14 mouse cellular contexts compared by ENCODE assay signal in the genomic region with DNA sequence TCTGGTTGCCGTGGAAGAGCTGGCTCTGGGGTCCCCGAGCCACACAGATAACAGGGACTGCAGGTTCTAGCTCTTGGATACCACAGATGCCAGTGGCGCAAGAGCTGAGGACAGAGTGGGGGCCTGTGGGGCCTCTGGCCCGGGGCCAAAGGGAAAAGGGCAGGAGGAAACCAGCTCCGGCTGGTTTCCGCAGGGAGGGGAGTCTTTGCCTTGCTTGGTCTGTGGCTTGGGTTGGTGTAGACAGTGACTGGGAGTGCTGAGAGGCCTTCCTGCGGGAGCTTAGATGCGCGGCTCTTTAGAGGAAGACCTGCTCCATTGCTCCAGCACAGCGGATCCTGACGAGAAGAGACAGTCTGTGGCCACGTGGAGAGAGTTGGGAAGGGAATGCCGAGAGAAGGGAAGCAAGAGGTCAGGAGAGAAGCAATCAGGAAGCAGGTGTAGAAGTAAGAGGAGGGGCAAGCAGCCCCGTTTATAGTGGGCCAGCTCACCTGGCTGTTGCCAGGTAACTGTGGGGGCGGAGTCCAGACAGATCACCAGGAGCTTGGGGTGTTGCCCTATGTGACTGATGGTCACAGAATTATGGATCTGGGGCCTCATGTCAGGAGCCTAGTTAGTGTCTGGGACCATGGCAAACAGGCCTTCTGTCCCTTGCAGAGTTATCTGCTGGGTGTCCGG. TPM values are rescaled to one million over a fixed set of nuclear protein-coding genes. Genes with fewer than 3 reads are reported as not detected.
DNase-seq lines count a peak whose midpoint lies in the region; ATAC-seq lines count a peak whose summit lies in the region.
"Had no signal": no experiment of that assay in that cellular context is flagged by ENCODE, and none has a peak within 500 bp of the region (broad histone marks: within the 10 kb centered on the region; RNA-seq: fewer than 3 reads in every experiment).

No protein-coding gene starts in this region.

- DNase-seq in heart, postnatal 36 days: no peak
- DNase-seq in kidney, adult 8-10 months: peak; percentile 3 to 12
- no peak for DNase-seq in gastrocnemius, postnatal 36 days
- no peak for DNase-seq in layer of hippocampus, postnatal 10 days (ENCODE audit: low spot score in 2 of 2)
- DNase-seq: adrenal gland, postnatal 25 days; cerebellum, adult 2 months; thymus, postnatal 14 days had no signal

- H3K9ac ChIP-seq in heart, embryonic 15.5 days: no peak overlapping the region
- no peak overlapping the region for H3K9ac ChIP-seq in midbrain, embryonic 15.5 days
- H3K9ac ChIP-seq in midbrain, embryonic 13.5 days (replicated peaks): no peak overlapping the region
- H3K9ac ChIP-seq in stomach, embryonic 16.5 days (ENCODE audit: low read length): no peak overlapping the region
- H3K9ac ChIP-seq: forebrain, embryonic 13.5 days; limb, embryonic 15.5 days had no signal

- intact Hi-C loops in heart, postnatal 36 days (cut with DNase I): no loop called here
- intact Hi-C loops in gastrocnemius, postnatal 36 days (cut with DNase I): loop anchor here (10.0 kb wide), 1 partner anchor 510 kb away; no protein-coding TSS in a partner anchor

- H3K4me1 ChIP-seq in heart, embryonic 15.5 days (replicated peaks): peaks cover 18% of the 10 kb centered on the region
- no peaks in the 10 kb centered on the region for H3K4me1 ChIP-seq in midbrain, embryonic 15.5 days
- H3K4me1 ChIP-seq in midbrain, embryonic 13.5 days (replicated peaks): no peaks in the 10 kb centered on the region
- peaks cover 5% of the 10 kb centered on the region; the same call in 1 of the 2 replicates for H3K4me1 ChIP-seq in stomach, embryonic 16.5 days (ENCODE audit: control insufficient read depth, insufficient read depth, low read length)
- H3K4me1 ChIP-seq: forebrain, embryonic 13.5 days; limb, embryonic 15.5 days had no signal

- H3K4me2 ChIP-seq in heart, embryonic 15.5 days: no peak overlapping the region
- H3K4me2 ChIP-seq in midbrain, embryonic 15.5 days: no peak overlapping the region
- H3K4me2 ChIP-seq in midbrain, embryonic 13.5 days (replicated peaks): no peak overlapping the region
- H3K4me2 ChIP-seq in stomach, embryonic 16.5 days (ENCODE audit: low read depth, low read length): no peak overlapping the region
- H3K4me2 ChIP-seq: forebrain, embryonic 13.5 days; limb, embryonic 15.5 days had no signal

- WGBS in heart, embryonic 15.5 days: 45% methylated on average over 16 of the region's 16 CpGs
- 68% methylated on average over 16 of the region's 16 CpGs for WGBS in midbrain, embryonic 15.5 days
- WGBS in midbrain, embryonic 13.5 days: 79% methylated on average over 16 of the region's 16 CpGs
- WGBS in stomach, embryonic 16.5 days: 52% methylated on average over 16 of the region's 16 CpGs

- H3K4me3 ChIP-seq in heart, embryonic 15.5 days: no peak overlapping the region
- H3K4me3 ChIP-seq in midbrain, embryonic 15.5 days: no peak overlapping the region
- no peak overlapping the region for H3K4me3 ChIP-seq in midbrain, embryonic 13.5 days (replicated peaks)
- no peak overlapping the region for H3K4me3 ChIP-seq in stomach, embryonic 16.5 days (replicated peaks; ENCODE audit: low read length)
- H3K4me3 ChIP-seq: forebrain, embryonic 13.5 days; limb, embryonic 15.5 days; myocyte had no signal

- peaks cover 23% of the 10 kb centered on the region for H3K36me3 ChIP-seq in heart, embryonic 15.5 days
- H3K36me3 ChIP-seq in midbrain, embryonic 15.5 days (replicated peaks): peaks cover 26% of the 10 kb centered on the region; the same call in 1 of the 2 replicates
- H3K36me3 ChIP-seq in midbrain, embryonic 13.5 days: peaks cover 51% of the 10 kb centered on the region
- H3K36me3 ChIP-seq in stomach, embryonic 16.5 days (ENCODE audit: control insufficient read depth, insufficient read depth, low read length): peaks cover 17% of the 10 kb centered on the region; the same call in 1 of the 2 replicates

- H3K27ac ChIP-seq in heart, embryonic 15.5 days: no peak overlapping the region
- no peak overlapping the region for H3K27ac ChIP-seq in midbrain, embryonic 15.5 days
- no peak overlapping the region for H3K27ac ChIP-seq in midbrain, embryonic 13.5 days
- H3K27ac ChIP-seq in stomach, embryonic 16.5 days (ENCODE audit: low read length): no peak overlapping the region
- H3K27ac ChIP-seq: forebrain, embryonic 13.5 days; limb, embryonic 15.5 days had no signal

- H3K27me3 ChIP-seq in heart, embryonic 15.5 days: no peaks in the 10 kb centered on the region
- H3K27me3 ChIP-seq in midbrain, embryonic 15.5 days (replicated peaks): no peaks in the 10 kb centered on the region
- no peaks in the 10 kb centered on the region for H3K27me3 ChIP-seq in midbrain, embryonic 13.5 days
- H3K27me3 ChIP-seq in stomach, embryonic 16.5 days (ENCODE audit: control insufficient read depth, insufficient read depth, low read length): no peaks in the 10 kb centered on the region
- H3K27me3 ChIP-seq: forebrain, embryonic 13.5 days; limb, embryonic 15.5 days had no signal

- H3K9me3 ChIP-seq in heart, embryonic 15.5 days (replicated peaks): no peaks in the 10 kb centered on the region
- H3K9me3 ChIP-seq in midbrain, embryonic 15.5 days: no peaks in the 10 kb centered on the region
- H3K9me3 ChIP-seq in midbrain, embryonic 13.5 days: 0 out of 2 replicates have a peak, but pooled peaks cover 3% of the 10 kb centered on the region
- peaks cover 8% of the 10 kb centered on the region; the same call in 1 of the 2 replicates for H3K9me3 ChIP-seq in stomach, embryonic 16.5 days (replicated peaks; ENCODE audit: control insufficient read depth, low read length)
- H3K9me3 ChIP-seq: forebrain, embryonic 13.5 days; limb, embryonic 15.5 days had no signal

- peak; percentile 35; the same call in 1 of the 2 replicates for ATAC-seq in heart, embryonic 15.5 days (replicated peaks; ENCODE audit: insufficient number of reproducible peaks, insufficient read depth, low FRiP score, low read depth)
- ATAC-seq in midbrain, embryonic 15.5 days (replicated peaks): 0 out of 2 replicates have a peak, but pooled peaks have one; percentile 17
- no peak for ATAC-seq in midbrain, embryonic 13.5 days
- ATAC-seq in stomach, embryonic 16.5 days (ENCODE audit: insufficient read depth, low FRiP score): peak; percentile 51
- ATAC-seq: forebrain, embryonic 13.5 days had no signal

RNA-seq across cellular contexts. Expression of a gene that starts 15.6 kb away (rescaled TPM):
- polyA plus RNA-seq in heart, embryonic 15.5 days (2015; fragmentation: Nextera tagmentation; extraction: Ambion mirVana): 8.5 and 8.8 TPM in 2 replicates
- 10 to 100 TPM; 98.3 to 99.6 TPM for total RNA-seq in heart, postnatal 36 days (2021)
- polyA plus RNA-seq in midbrain, embryonic 15.5 days (2015; fragmentation: Nextera tagmentation; extraction: Ambion mirVana): 2.3 and 2.4 TPM in 2 replicates
- 1.1 and 1.5 TPM in 2 replicates for polyA plus RNA-seq in midbrain, embryonic 13.5 days (2015; fragmentation: Nextera tagmentation; extraction: Ambion mirVana)
- 0.99 and 1.4 TPM in 2 replicates for polyA plus RNA-seq in stomach, embryonic 16.5 days (2015; fragmentation: Nextera tagmentation; extraction: Ambion mirVana)
- total RNA-seq in gastrocnemius, postnatal 36 days (2021): 10 to 100 TPM; 93.5 to 99.5 TPM
- total RNA-seq in layer of hippocampus, postnatal 10 days (2021): 10 to 100 TPM; 17.9 to 18.4 TPM

RNA-seq across cellular contexts. Expression of a gene that starts 51.5 kb away (rescaled TPM):
- polyA plus RNA-seq in heart, embryonic 15.5 days (2015; fragmentation: Nextera tagmentation; extraction: Ambion mirVana): 30.8 and 37.9 TPM in 2 replicates
- 10 to 100 TPM; 83.4 to 86.4 TPM for total RNA-seq in heart, postnatal 36 days (2021)
- polyA plus RNA-seq in midbrain, embryonic 15.5 days (2015; fragmentation: Nextera tagmentation; extraction: Ambion mirVana): 43.3 and 46.7 TPM in 2 replicates
- polyA plus RNA-seq in midbrain, embryonic 13.5 days (2015; fragmentation: Nextera tagmentation; extraction: Ambion mirVana): 31.4 and 37.7 TPM in 2 replicates
- 46.5 and 47.2 TPM in 2 replicates for polyA plus RNA-seq in stomach, embryonic 16.5 days (2015; fragmentation: Nextera tagmentation; extraction: Ambion mirVana)
- 10 to 100 TPM; 54.5 to 66.7 TPM for total RNA-seq in gastrocnemius, postnatal 36 days (2021)
- total RNA-seq in layer of hippocampus, postnatal 10 days (2021): 100 to 1,000 TPM; 109 to 113 TPM

RNA-seq across cellular contexts. Expression of a gene that starts 54.9 kb away (rescaled TPM):
- 0.16 TPM in 1 of 2 replicates, not detected in the other for polyA plus RNA-seq in heart, embryonic 15.5 days (2015; fragmentation: Nextera tagmentation; extraction: Ambion mirVana)
- not detected for total RNA-seq in heart, postnatal 36 days (2021)
- polyA plus RNA-seq in midbrain, embryonic 15.5 days (2015; fragmentation: Nextera tagmentation; extraction: Ambion mirVana): 0.59 TPM in 2 replicates
- polyA plus RNA-seq in midbrain, embryonic 13.5 days (2015; fragmentation: Nextera tagmentation; extraction: Ambion mirVana): 0.26 and 0.41 TPM in 2 replicates
- polyA plus RNA-seq in stomach, embryonic 16.5 days (2015; fragmentation: Nextera tagmentation; extraction: Ambion mirVana): 1.6 and 2.7 TPM in 2 replicates
- total RNA-seq in gastrocnemius, postnatal 36 days (2021): not detected
- total RNA-seq in layer of hippocampus, postnatal 10 days (2021): 1 to 10 TPM; 3.3 to 6.0 TPM
- polyA plus RNA-seq: myocyte had no signal

Comparison
In these comparisons a context has a peak if more than half of its experiments do, and no peak if none do; other contexts are left out.
1. DNase-seq: peak in kidney, adult 8-10 months (2 of 2); none in heart, postnatal 36 days (0 of 2), gastrocnemius, postnatal 36 days (0 of 2) and layer of hippocampus, postnatal 10 days (0 of 2).